Mouse (Mus musculus) heart, embryonic 13.5 days (tissue): ENCODE measurements at regions not wholly inside any gene's neighbourhood (a gene's known extent, or its start where the extent isn't known, plus 50 kb on each side); places are given as distances from the start of the nearest gene placed in this dataset.

Experiments
- ATAC-seq: fragments of 200-750 bp; cut with Nextera tagmentation; 2 replicates; pipeline ENCODE4 v1.8.0; 2017; ENCODE audit warnings: moderate TSS enrichment; ENCODE audit not compliant: insufficient number of reproducible peaks, low FRiP score, low TSS enrichment; ENCODE audit errors: extremely low read depth
- H3K27ac ChIP-seq: fragments of 300-500 bp; sonication (generic); replicated peaks from 2 replicates; pipeline ENCODE4 v1.5.1; 2015; ENCODE audit warnings: moderate library complexity, mild to moderate bottlenecking, inconsistent platforms
- H3K27me3 ChIP-seq: fragments of 300-500 bp; sonication (generic); replicated peaks from 2 replicates; pipeline ENCODE4 v1.6.1; 2015; ENCODE audit warnings: mild to moderate bottlenecking, inconsistent platforms
- H3K36me3 ChIP-seq: fragments of 300-500 bp; sonication (generic); 2 replicates; pipeline ENCODE4 v1.6.1; 2015; ENCODE audit warnings: mild to moderate bottlenecking, inconsistent platforms
- H3K4me1 ChIP-seq: fragments of 300-500 bp; sonication (generic); 2 replicates; pipeline ENCODE4 v1.6.1; 2015; ENCODE audit warnings: inconsistent platforms
- H3K4me2 ChIP-seq: fragments of 300-500 bp; sonication (generic); 2 replicates; pipeline ENCODE4 v1.6.1; 2015; ENCODE audit warnings: inconsistent platforms, mild to moderate bottlenecking, moderate library complexity
- H3K4me3 ChIP-seq: fragments of 300-500 bp; sonication (generic); 2 replicates; pipeline ENCODE4 v1.5.1; 2015; ENCODE audit warnings: moderate library complexity, mild to moderate bottlenecking, inconsistent platforms
- H3K9ac ChIP-seq: fragments of 300-500 bp; sonication (generic); 2 replicates; pipeline ENCODE4 v1.6.1; 2015; ENCODE audit warnings: inconsistent platforms, mild to moderate bottlenecking, moderate library complexity
- H3K9me3 ChIP-seq: fragments of 300-500 bp; sonication (generic); 2 replicates; pipeline ENCODE4 v1.6.1; 2016; ENCODE audit warnings: inconsistent platforms
- WGBS: fragments of 180-500 bp; shearing (Covaris S2); methylation state at CpG from one replicate; pipeline ENCODE4 v1.1.7; 2015; ENCODE audit warnings: mixed read lengths; 5-methylcytosine and 5-hydroxymethylcytosine counted together

GRCm38 (mm10) chr3:52519910-52520608 lies 251.9 kb downstream of the Foxo1 start:
- H3K9ac ChIP-seq, result peak overlapping the region; percentile 28; the same call in 1 of the 2 replicates
- H3K9me3 ChIP-seq, result no peaks in the 10 kb centered on the region
- WGBS, result 46% methylated on average over 22 of the region's 22 CpGs
- H3K4me1 ChIP-seq, result peaks cover 12% of the 10 kb centered on the region
- H3K36me3 ChIP-seq, result no peaks in the 10 kb centered on the region
- peak overlapping the region; percentile 16; the same call in 1 of the 2 replicates for H3K4me3 ChIP-seq
- 0 out of 2 replicates have a peak overlapping the region, but pooled peaks have one; percentile 28 for H3K27ac ChIP-seq
- H3K4me2 ChIP-seq, result peak overlapping the region; percentile 57
- ATAC-seq, result no peak
- H3K27me3 ChIP-seq, result no peaks in the 10 kb centered on the region

GRCm38 (mm10) chr3:52517808-52518207 lies 249.7 kb downstream of the Foxo1 start:
- Histone ChIP-seq H3K27me3 (no peaks in the 10 kb centered on the region), H3K4me2 (no peak overlapping the region), H3K9ac (no peak overlapping the region), H3K4me1 (peaks cover 20% of the 10 kb centered on the region), H3K27ac (no peak overlapping the region), H3K4me3 (no peak overlapping the region), H3K36me3 (no peaks in the 10 kb centered on the region), H3K9me3 (no peaks in the 10 kb centered on the region)
- no peak for ATAC-seq
- 86% methylated on average over 3 of the region's 3 CpGs for WGBS

DNA sequence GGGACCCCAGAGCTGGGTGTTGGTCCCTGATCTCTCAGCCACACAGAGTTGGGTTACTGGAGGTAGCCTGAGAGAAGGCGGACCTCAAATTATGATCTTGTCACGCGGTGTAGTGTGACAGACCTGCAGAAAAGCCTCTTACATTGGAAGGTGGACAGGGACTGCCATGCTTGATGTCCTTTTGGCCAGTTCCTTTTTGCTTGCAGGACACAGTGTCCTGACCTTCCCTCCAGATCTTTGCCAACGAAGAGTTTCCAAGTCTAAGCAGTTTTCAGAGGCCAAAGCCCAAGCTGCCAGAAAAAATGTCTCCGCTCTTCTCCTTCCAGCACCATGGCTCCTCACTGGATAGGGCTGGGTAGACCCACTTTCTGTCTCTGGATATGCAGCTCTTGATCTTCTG lies 248.6 kb downstream of the Foxo1 start:
- Histone ChIP-seq H3K27me3 (no peaks in the 10 kb centered on the region), H3K4me1 (peaks cover 20% of the 10 kb centered on the region), H3K4me2 (no peak overlapping the region), H3K27ac (no peak overlapping the region), H3K9ac (no peak overlapping the region), H3K36me3 (no peaks in the 10 kb centered on the region), H3K9me3 (no peaks in the 10 kb centered on the region), H3K4me3 (no peak overlapping the region)
- 85% methylated on average over 5 of the region's 5 CpGs for WGBS
- no peak for ATAC-seq

DNA sequence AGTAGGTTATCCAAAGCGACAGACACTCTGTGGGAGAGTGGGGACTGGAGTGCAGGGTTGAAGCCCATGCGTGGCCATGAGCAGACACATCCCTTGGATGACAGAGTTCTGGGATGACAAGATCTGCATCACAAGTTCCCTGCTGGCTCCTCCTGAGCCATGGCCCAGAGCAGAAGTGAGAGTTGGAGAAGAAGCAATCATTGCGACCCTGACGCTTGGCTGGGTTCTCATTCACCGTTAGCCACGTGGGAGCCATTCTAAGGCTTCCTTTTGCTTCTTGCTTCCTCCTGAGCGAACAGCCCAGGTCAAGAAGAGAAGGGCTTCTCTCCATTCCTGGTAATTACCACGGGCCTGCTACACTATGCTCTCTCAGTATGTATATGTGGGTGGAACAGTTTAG lies 244.6 kb downstream of the Foxo1 start:
- H3K27ac ChIP-seq, result no peak overlapping the region
- no peak overlapping the region for H3K4me2 ChIP-seq
- 0 out of 2 replicates have a peak, but pooled peaks cover 8% of the 10 kb centered on the region for H3K9me3 ChIP-seq
- H3K9ac ChIP-seq, result no peak overlapping the region
- H3K4me1 ChIP-seq, result peaks cover 8% of the 10 kb centered on the region
- no peak for ATAC-seq
- WGBS, result 85% methylated on average over 8 of the region's 8 CpGs
- no peaks in the 10 kb centered on the region for H3K27me3 ChIP-seq
- H3K4me3 ChIP-seq, result no peak overlapping the region
- H3K36me3 ChIP-seq, result no peaks in the 10 kb centered on the region

DNA sequence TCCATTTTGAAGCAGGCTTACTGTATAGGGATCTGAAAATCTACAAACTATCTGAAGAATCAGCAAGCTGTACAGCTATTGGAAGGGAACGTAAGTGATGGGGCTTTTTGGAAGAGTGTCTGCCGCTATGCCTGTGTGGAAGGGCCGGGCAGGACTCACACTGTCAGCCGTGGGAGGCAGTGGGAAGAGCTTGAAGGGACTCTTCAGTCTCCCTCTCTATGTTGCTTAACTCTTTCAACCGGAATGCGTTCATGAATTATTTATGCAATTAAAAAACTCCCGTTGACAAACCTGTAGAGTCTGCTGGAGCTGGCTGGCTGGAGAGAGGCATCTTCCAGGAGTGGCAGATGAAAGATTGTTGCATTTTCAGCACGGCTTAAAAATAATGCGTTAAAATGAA lies 243.4 kb downstream of the Foxo1 start:
- Histone ChIP-seq H3K4me2 (no peak overlapping the region), H3K27ac (no peak overlapping the region), H3K4me3 (no peak overlapping the region), H3K27me3 (no peaks in the 10 kb centered on the region), H3K4me1 (peaks cover 8% of the 10 kb centered on the region), H3K36me3 (no peaks in the 10 kb centered on the region), H3K9me3 (0 out of 2 replicates have a peak, but pooled peaks cover 13% of the 10 kb centered on the region), H3K9ac (no peak overlapping the region)
- WGBS, result 80% methylated on average over 9 of the region's 9 CpGs
- ATAC-seq, result no peak

GRCm38 (mm10) chr3:52510831-52511230 lies 242.7 kb downstream of the Foxo1 start:
- ATAC-seq, result no peak
- Histone ChIP-seq H3K27ac (no peak overlapping the region), H3K4me2 (no peak overlapping the region), H3K4me1 (peaks cover 8% of the 10 kb centered on the region), H3K4me3 (no peak overlapping the region), H3K27me3 (no peaks in the 10 kb centered on the region), H3K9me3 (0 out of 2 replicates have a peak, but pooled peaks cover 13% of the 10 kb centered on the region), H3K36me3 (no peaks in the 10 kb centered on the region), H3K9ac (no peak overlapping the region)
- 51% methylated on average over 6 of the region's 6 CpGs for WGBS

DNA sequence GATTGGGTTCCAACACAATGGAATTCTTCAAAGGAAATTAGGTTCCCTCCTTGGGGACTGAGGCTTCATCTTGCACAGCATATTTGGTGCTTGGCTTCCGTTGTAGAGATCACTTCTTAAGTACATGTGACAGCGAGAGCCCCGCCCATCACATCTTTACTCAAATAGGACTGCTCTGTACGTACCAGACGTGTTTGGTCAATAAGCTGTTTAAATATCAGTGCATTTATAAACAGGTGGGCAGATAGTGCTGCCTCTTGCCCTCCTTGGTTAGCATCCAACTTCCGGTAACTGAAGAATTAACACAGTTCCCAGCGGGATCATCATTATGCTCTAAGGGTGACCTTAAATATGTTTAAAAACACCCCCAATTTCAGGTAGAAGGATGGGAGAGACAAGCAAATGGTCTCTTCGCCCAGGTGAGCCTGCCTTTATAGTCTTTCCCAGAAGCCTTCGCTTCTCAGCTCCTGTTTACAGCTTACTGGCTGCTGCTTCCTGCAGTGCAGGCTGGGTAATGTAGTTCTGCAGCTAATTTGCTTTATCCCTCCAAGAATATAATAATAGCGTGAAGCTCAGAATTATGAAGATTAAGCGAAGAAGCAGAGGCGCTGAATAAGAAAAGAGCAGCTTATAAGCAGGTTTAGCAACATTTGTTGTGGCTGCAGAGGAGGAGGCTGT lies 242.1 kb downstream of the Foxo1 start:
- no peak for ATAC-seq
- 55% methylated on average over 12 of the region's 12 CpGs for WGBS
- peak overlapping the region; percentile 51 for H3K4me2 ChIP-seq
- peak overlapping the region; percentile 29 for H3K4me3 ChIP-seq
- H3K36me3 ChIP-seq, result no peaks in the 10 kb centered on the region
- no peaks in the 10 kb centered on the region for H3K27me3 ChIP-seq
- 0 out of 2 replicates have a peak, but pooled peaks cover 13% of the 10 kb centered on the region for H3K9me3 ChIP-seq
- H3K27ac ChIP-seq, result no peak overlapping the region
- H3K4me1 ChIP-seq, result peaks cover 8% of the 10 kb centered on the region
- no peak overlapping the region for H3K9ac ChIP-seq

GRCm38 (mm10) chr3:52503925-52504324 lies 235.8 kb downstream of the Foxo1 start:
- H3K27me3 ChIP-seq, result 0 out of 2 replicates have a peak, but pooled peaks cover 12% of the 10 kb centered on the region
- H3K4me1 ChIP-seq, result peaks cover 13% of the 10 kb centered on the region
- H3K4me2 ChIP-seq, result no peak overlapping the region
- H3K27ac ChIP-seq, result no peak overlapping the region
- H3K9ac ChIP-seq, result no peak overlapping the region
- no peak for ATAC-seq
- H3K9me3 ChIP-seq, result 0 out of 2 replicates have a peak, but pooled peaks cover 13% of the 10 kb centered on the region
- no peak overlapping the region for H3K4me3 ChIP-seq
- no peaks in the 10 kb centered on the region for H3K36me3 ChIP-seq
- 61% methylated on average over 9 of the region's 9 CpGs for WGBS

- Histone ChIP-seq H3K27me3 (0 out of 2 replicates have a peak, but pooled peaks cover 17% of the 10 kb centered on the region), H3K4me3 (no peak overlapping the region), H3K9ac (no peak overlapping the region), H3K4me2 (no peak overlapping the region), H3K36me3 (no peaks in the 10 kb centered on the region), H3K27ac (no peak overlapping the region), H3K4me1 (peaks cover 13% of the 10 kb centered on the region), H3K9me3 (0 out of 2 replicates have a peak, but pooled peaks cover 4% of the 10 kb centered on the region)
- 20% methylated on average over 7 of the region's 7 CpGs for WGBS
- no peak for ATAC-seq
Observed at GRCm38 (mm10) chr3:52502223-52502622, 234.1 kb downstream of the Foxo1 start.

DNA sequence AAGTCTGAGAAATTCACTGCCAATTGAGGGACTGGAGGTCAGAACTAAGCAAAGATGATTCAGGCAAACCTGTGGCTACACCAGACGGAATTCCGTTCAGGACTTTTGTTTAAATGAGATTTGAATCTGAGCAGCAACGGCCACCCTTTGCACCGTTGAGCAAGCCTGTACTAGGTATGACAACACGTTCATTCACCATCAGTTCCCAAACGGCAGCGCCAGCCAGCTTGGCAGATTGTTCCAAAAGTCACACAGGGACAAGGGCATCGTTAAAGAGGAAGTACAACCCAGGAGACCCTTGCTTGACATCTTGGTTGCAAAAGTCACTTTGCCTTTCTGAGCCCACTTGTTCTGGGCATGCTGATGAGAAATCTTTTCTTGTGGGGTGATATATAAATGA lies 233.5 kb downstream of the Foxo1 start:
- Histone ChIP-seq H3K9me3 (no peaks in the 10 kb centered on the region), H3K27me3 (0 out of 2 replicates have a peak, but pooled peaks cover 17% of the 10 kb centered on the region), H3K9ac (no peak overlapping the region), H3K4me1 (peaks cover 13% of the 10 kb centered on the region), H3K4me2 (no peak overlapping the region), H3K27ac (no peak overlapping the region), H3K4me3 (no peak overlapping the region), H3K36me3 (no peaks in the 10 kb centered on the region)
- ATAC-seq, result no peak
- 74% methylated on average over 8 of the region's 8 CpGs for WGBS

GRCm38 (mm10) chr3:52500026-52500425 lies 231.9 kb downstream of the Foxo1 start:
- ATAC-seq, result no peak
- peaks cover 13% of the 10 kb centered on the region for H3K4me1 ChIP-seq
- H3K9me3 ChIP-seq, result no peaks in the 10 kb centered on the region
- 73% methylated on average over 6 of the region's 6 CpGs for WGBS
- H3K27ac ChIP-seq, result no peak overlapping the region
- H3K4me3 ChIP-seq, result no peak overlapping the region
- no peak overlapping the region for H3K4me2 ChIP-seq
- no peak overlapping the region for H3K9ac ChIP-seq
- H3K27me3 ChIP-seq, result peaks cover 17% of the 10 kb centered on the region; the same call in 1 of the 2 replicates
- H3K36me3 ChIP-seq, result no peaks in the 10 kb centered on the region
